Mouse (Mus musculus): ENCODE measurements around the gene Rfx4. TPM values are rescaled to one million over a fixed set of nuclear protein-coding genes. Genes with fewer than 3 reads are reported as not detected.

The Rfx4 gene
- total RNA-seq, 2 experiments from 2014 or later, result 0.07 to 0.19 TPM

DNA sequence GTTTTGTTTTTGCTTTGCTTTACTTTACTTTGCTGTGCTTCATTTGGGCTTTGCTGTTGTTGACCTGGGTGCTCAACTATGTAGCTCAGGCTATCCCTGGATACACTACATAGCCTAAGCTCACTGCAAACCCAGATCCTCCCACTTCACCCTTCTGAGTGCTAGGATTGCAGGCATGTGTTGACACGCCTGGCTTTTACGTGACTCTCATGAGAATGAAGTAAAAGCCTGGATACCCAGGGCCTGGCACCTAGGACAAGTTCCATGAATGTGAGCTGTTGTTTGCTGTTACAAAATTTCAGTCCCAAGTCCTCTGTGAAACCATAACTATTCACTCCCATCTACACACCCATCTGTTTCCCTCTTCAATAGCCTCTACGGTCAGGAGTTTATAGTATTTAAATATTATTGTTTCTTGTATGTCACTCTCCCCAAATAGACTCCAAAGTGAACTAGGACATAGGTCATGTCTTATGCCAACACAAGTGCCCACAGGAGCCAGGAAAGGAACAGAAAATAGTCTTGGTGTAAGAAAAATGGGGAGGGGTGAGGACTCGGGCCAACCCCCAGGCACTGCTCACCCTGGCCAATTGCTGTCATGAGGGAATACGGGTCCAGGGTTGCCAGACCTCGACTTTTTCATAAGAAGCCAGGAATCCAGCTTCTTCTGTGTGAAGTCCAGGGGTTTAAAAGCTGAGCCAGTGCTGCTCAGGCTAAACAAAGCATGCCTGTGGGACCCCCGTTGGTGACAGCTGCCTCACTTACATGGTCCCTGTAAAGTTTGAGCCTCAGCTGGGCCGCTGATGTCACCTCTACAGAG, 54.4 kb downstream of the Rfx4 start:
- intact Hi-C loops (cut with DNase I), result loop anchor here (5.0 kb wide), 1 partner anchor 33 kb away; no protein-coding TSS in a partner anchor
- DNase-seq, result peak; percentile 26 to 53

DNA sequence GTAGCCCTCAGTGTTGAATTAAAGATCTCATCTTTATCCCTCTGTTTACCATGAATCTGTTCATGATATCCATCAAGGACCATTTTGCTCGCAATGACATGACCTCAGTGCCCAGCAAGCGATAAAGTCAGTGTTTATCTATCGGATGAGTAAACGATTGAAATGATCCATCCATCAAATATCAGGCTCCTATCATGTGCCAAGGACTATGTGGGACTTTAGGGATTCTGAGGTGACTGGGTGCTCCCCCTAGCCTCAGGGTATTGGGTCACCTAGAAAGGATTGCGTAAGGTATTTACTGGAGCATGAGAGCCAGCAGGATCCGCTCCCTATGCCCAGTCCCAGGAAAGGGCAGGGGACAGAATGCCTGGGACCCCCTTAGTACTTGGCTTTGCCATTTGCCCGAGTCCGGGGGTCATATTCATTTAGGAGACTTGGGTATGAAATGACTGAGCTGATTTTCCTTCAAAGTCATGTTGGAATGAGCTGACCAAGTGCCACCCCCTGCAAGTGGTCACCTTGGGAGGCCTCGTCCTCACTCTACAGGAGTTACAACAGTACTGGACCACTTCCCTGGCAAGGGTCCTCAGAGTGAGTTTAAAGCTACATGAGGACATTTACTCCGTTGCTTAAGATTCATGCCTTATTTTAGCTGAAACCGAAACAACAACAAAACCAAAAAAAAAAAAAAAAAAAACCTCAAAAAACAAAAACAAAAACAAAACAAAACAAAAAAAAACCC, 55.5 kb downstream of the Rfx4 start:
- DNase-seq, result no peak
- intact Hi-C loops (cut with DNase I), result loop anchor here (5.0 kb wide), 1 partner anchor 34 kb away; no protein-coding TSS in a partner anchor

DNA sequence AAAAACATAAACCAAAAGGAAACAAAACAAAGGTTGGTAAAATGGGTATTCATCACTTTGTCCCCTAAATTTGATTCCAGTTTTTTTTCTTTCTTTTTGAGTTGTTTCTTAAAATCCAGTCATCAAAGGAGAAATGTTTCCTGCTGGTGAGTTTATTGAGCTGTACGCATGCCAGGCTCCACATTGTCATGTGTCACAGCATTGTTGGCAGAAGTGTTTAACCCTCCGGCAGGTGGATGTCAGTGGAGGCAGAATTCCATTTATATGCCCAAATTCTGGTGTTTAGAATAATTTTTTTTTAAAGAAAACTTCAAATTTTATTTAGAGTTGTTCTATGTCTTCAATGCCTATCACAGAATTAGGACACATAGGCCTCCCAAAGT, 56.0 kb downstream of the Rfx4 start:
- DNase-seq, result no peak
- intact Hi-C loops (cut with DNase I), result loop anchor here (5.0 kb wide), 1 partner anchor 35 kb away; no protein-coding TSS in a partner anchor

DNA sequence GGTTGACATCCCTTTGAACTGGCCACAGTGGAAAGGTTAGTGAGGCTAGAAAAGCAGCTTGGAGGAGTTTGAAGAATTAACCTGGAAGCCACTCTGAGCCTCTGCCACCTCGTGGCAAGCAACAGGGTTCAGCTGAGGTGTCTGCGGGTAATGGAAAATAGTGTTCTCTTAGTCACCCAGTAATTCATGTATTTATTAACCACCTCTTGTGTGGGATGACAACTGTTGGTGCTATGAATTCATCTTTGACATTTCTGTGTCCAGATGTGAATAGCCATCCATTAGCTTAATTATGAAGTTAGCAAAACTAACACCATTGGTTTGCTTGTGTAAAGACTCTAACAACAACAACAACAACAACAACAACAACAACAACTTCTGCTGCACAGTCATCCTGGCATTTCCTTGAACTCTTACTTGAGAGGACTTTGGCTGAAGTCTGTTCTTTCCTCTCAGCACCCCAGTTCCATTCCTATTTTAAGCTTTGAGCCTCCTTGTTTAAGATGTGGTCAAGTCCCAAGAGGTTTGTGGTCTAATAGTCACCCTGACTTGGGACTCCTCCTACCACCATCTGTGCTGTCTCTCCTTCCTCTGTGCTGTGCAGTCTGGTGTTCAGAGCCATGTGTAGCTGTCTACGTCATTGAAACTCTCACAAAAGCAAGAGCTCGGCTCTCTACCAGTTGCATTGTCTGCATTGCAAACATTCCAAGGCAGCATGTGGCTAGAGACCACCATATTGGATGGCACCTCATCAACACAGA, 60.0 kb downstream of the Rfx4 start:
- intact Hi-C loops (cut with DNase I), result no loop called here
- DNase-seq, result no peak

DNA sequence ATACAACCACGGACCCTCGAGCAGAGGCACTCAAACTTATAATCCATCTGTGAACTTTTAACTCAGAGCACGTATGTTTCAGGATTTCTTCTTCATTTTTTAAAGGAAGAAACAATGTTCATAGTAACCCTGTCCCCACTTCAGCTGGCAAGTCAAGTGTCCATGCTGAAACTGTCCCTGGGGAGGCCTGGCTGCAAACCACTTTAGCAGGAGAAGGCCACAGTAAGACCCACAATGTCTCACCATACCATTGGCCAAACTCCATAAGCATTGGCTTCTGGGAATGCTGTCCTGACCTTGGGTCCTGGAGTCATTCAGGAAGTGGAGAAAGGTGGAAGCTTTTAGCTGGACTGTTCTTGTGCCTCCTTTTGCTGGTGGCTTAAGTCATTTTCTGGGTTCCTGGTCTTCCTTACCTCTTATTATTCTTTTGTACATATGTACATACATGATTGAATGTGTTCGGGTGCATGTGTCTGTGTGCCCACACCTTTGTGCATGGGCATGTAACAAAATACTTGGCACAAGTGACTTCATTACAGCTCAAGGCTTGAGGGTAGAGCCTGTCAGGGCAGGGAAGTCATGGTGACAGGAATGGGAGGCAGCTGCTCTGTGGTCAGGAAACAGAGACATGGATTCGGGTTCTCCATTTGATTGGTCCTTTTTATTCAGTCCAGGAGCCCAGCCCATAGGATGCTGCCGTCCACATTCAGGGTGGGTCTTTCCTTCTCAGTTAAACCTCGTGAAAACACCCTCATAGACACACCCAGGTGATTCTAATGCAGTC, 61.4 kb downstream of the Rfx4 start:
- no peak for DNase-seq
- intact Hi-C loops (cut with DNase I), result no loop called here

DNA sequence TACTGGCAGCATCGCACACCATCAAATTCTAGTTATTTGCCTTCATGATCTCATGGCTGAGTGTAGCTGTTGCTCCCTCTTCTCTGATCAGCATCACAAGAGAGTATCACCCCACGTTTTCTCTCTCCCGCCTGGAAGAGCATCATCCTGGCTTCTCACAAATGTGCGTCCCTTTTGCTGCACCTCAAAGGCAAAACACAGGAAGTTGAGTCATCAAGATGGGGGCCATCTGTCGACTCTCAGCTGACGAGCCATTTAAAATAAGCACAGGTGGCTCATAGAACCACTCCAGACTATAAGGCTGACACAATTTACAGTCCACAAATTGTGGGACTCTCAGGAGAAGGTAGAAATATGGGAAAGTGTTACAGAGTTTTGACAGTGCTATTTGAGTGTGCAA, 63.8 kb downstream of the Rfx4 start:
- DNase-seq, result no peak
- intact Hi-C loops (cut with DNase I), result no loop called here

DNA sequence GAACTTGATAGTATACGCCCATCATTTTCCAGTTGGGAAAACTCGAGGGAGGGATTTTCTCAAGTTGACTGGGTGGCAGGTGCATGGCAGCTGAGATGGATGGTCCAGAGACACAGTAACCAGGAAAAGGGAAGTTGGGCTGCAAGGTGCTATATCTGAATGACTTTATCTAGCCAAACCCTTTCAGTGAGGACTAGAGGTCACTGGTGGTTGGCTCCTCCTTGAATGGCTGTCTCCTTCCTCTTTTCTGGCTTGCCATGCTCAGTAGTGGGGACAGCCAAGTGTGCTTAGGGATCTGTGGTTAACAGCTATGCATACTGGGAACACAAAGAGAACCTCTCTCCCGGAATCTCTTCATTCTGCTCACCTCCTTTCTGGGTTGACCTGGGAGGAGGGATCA, 64.4 kb downstream of the Rfx4 start:
- intact Hi-C loops (cut with DNase I), result no loop called here
- DNase-seq, result no peak

DNA sequence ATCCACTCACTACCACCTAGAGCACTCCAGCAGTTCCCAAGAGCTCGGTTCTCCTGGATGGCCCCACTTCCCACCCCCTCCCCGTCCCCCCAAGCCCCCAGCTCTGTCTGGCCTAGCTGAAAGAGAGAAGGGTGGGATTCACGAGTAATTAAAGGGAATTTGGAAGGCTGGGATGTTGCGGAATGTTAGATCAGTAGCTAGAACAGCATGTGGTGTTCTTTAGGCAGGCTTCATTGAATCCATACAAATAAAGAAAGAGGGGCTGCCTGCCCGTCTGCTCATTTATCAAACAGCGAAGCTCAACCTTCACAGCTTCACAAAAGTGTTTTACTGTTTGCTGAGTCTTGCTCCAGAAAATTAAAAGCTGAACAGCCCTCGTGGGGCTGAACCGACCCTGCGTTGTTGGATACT, 66.9 kb downstream of the Rfx4 start:
- intact Hi-C loops (cut with DNase I), result no loop called here

DNA sequence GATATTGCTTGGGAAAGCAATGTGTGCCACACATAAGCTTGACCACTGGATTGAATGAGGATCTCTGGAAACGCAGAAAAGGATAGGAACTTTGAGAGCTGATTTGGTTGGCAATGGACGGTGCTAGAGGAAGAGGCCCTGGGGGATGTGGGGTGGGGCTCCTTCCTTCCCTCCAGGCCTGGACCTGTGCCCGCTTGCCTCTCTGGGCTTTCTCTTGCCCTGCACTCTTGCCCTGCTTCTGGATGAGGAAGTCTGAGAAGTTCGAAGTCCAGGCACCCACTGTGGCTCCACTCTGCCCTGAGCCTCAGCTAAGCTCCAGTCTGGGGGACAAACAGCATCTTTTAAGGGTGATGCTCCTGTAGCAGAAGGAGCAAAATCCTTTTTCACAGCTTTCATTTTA, 67.8 kb downstream of the Rfx4 start:
- DNase-seq, result peak; percentile 39 to 40
- intact Hi-C loops (cut with DNase I), result no loop called here

More for the DNA sequence above, 66.9 kb downstream of the Rfx4 start:
- DNase-seq, result no peak

DNA sequence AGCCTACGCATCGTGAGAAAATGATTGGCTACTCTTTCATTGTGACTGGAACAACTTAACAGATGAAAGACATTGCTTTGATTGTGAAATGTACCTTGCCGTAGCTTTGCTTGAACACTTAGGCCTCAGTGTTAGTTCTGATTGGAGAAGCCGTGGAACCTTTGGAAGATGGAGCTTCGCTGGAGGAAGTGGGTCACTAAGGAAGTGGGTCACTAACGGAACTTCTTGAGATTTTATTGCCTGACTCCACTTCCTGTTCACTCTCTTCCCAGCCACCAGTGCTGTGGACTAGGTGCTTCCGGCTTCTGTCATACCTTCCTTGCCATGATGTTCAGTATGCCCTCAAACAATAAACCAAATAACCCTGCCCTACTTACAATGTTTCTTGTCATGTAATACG, 73.1 kb downstream of the Rfx4 start:
- no peak for DNase-seq
- intact Hi-C loops (cut with DNase I), result no loop called here

DNA sequence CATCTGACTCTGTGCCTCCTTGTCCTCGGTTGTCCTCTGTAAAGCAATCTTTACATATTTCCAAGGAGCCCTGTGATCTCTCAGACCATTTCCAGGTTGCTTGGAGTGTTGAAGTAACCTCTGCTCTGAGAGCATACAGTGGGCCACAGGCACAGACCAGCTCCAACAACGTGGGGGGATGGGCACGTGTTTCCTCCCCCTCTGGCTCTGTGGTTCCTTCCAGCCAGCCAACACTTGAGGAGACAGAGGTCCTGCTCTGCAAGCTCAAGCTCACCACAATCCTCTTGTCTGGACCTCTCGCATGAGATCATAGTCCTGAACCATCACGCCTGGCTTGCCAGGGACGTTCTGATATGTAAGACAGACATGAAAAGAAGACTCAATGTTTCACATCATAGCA, 79.7 kb downstream of the Rfx4 start:
- intact Hi-C loops (cut with DNase I), result loop anchor here (5.0 kb wide), 1 partner anchor 152 kb away; no protein-coding TSS in a partner anchor
- no peak for DNase-seq

DNA sequence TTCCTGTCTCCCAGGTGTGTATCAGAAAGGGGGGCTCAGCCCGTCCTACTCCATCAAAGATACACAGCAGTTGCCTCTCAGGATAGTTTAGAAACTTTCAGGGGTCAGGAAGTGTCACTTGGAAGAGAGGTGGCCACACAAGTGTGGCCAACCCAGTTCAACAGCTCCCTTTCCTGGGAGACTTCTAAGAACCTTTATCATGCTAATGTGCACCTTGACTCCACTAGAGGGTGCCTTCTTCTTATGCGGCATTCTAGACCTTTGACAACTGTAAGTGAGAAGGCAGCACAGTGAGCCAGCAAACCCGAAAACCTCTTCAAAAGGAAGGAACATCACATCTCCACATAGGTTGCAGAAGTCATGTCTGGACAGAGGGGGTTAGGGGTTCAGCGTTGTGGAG, 80.2 kb downstream of the Rfx4 start:
- peak in 1 of 2 experiments; percentile 37 for DNase-seq
- intact Hi-C loops (cut with DNase I), result loop anchor here (2.0 to 5.0 kb wide), 2 partner anchors 151 to 209 kb away; no protein-coding TSS in a partner anchor

DNA sequence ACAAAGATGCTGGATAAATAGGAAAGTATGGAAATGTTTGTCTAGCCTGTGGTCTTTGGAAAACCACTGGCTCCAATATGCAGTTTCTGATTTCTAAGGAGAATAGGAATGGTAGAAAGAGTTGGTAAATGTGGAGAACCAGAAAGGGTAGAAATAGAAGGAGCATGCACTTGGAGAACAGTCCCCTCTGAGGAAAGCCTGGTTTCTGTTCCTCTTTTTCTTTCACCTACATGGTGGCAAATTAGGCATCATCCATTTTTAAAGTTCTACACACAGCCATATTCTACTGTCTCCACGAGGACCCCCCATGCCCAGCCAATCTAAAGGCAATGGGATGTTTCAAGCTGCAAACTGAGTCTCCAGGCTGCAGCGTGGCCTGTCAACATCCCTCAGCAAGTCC, 81.5 kb downstream of the Rfx4 start:
- intact Hi-C loops (cut with DNase I), result loop anchor here (2.0 to 5.0 kb wide), 2 partner anchors 150 to 207 kb away; no protein-coding TSS in a partner anchor

DNA sequence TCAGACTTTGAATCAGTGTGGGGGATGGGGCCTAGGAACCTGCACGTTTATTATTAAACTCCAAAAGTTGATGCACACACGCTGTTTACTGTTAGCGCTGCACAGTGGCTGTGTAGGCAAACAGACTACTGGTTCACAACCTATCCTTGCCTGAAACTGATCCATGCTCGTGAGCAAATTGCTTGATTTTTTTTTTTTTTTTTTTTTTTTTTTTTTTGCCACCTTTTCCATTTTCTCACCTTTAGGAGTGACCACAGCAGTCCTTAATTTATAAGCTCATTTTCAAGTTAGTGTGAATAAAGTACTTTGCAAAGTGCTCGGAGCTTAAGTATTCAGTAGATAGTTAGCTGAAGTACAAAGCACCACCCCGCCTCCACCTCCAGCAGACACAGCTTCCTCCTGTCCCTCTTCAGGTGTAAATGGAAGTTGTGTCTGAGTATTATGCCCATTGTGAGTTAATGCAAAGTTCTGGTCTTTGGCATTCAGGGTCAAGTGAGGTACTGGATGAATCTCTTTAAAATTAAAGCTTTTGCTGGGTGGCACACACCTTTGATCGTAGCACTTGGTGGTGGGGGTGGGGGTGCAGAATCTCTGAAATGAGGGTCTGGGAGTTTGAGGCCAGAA, 83.1 kb downstream of the Rfx4 start:
- no peak for DNase-seq
- intact Hi-C loops (cut with DNase I), result loop anchor here (5.0 kb wide), 1 partner anchor 148 kb away; no protein-coding TSS in a partner anchor

More for the DNA sequence above, 81.5 kb downstream of the Rfx4 start:
- no peak for DNase-seq

DNA sequence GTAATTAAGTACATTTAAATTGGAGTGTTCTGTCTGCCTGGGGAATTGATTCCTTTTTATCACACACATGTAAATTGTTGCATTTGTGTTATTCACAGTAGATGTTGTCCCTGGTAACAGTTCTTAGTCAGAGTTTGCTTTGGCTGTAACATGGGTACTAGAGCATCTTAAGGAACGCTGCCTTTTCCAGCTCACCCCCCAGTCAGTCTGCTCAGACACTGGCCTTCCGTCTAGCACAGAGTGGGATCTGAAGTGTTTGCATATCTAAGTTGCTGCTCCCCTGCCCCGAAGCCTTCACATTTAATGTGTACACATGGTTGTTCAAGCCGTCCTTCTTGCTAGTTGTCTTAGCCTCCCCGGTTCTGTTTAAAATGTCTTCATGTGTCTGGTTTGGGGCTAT, 90.8 kb downstream of the Rfx4 start:
- intact Hi-C loops (cut with DNase I), result no loop called here

DNA sequence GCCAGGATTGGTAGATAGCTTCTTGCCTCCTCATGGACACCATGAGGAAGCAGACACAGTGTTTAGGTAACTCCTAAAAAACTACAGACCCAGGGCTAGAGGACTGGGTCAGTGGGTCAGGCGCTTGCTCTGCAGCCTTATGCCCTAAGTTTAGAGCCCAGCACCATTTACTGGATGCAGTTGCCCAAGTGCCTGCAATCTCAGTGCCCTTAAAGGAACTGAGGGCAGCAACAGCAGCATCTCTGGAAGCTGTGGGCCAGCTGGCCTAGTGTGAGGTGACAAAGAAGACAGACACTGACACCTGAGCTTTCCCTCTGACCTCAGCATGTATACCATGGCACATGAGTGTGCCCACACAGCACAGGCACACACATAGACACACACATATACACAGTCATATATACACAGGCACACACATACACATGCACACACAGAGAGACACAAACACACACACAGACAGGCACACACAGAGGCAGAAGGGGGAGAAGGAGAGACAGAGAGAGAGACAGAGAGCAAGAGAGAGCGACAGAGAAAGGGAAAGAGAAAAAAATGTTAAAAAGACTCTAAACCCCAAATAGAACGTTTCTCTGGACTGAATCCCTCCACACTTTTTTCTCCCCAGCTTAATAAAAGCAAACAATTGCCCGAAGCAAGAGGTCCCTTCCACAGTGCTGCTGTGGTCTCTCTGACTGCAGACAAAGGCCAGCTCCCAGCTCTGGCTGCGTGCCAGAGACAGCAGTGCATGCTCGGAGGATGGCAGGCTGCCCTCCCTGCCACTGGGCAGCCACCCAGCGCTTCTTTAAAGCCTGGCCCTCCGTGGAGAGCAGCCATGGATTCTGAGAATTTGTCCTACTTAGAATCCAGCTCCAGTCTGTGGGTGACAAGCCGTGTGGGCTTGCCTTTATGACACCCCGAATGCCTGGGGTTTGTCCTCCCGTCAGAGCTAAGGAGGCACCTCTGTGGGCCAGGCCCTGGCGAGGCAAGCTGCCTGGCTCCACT, 96.4 kb downstream of the Rfx4 start:
- DNase-seq, result peak; percentile 81 to 88
- intact Hi-C loops (cut with DNase I), result no loop called here

More for the DNA sequence above, 90.8 kb downstream of the Rfx4 start:
- DNase-seq, result no peak

DNA sequence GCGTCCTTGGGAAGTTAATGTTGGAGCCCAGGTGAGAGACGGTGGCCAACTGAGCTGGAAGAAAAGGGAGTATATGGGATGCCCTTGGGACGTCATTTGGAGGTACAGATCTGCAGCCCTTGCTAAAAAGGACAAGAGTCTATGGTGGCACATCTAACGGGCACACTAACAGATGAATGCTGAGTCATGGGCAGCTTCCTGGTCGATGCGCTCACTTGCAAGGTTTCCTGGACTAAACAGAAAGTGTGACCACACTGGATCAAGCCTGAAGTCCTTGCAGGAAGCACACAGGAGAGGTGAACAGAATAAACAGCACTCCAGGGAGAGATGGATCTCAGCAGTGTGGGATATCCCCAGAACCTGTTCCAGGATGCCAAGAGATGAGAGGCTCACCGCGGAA, 98.2 kb downstream of the Rfx4 start:
- no peak for DNase-seq
- intact Hi-C loops (cut with DNase I), result no loop called here

DNA sequence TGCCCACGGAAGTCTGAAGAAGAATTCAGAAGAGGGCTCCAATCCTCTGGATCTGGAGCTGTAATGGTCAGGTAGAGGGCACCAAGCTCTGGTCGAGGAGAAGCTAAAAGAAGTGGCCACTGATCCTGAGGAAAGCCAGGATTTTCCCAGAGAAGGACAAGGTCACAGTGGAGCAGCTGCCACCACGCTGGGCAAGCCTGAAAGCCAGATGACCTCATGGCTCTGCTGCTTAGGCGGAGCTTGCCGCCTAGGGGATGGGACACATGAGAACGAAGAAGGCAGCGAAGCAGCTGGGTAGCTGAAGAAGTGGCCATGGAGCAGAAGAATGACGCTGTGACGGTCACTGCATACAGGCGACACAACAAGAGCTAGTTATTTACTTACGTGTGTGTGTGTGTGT, 99.6 kb downstream of the Rfx4 start:
- DNase-seq, result no peak
- intact Hi-C loops (cut with DNase I), result no loop called here

Measured in heart, postnatal 14 days (tissue).